Mouse (Mus musculus) heart, adult 2 months (tissue): ENCODE data around the gene Cdk4.

Experiments
- CTCF ChIP-seq: fragments of 200-600 bp; IDR thresholded peaks from 2 replicates; pipeline ENCODE4 v1.8.1; 2022; ENCODE audit warnings: antibody characterized with exemption, mild to moderate bottlenecking, moderate library complexity
- EP300 ChIP-seq: fragments of 200-500 bp; IDR thresholded peaks from 2 replicates; pipeline ENCODE4 v1.6.1; 2011; ENCODE audit warnings: low read depth, low read length, control low read depth; ENCODE audit not compliant: insufficient read depth
- POLR2A ChIP-seq: fragments of 200-500 bp; IDR thresholded peaks from 2 replicates; pipeline ENCODE4 v1.6.1; 2011; ENCODE audit warnings: mild to moderate bottlenecking, low read depth, low read length, control low read depth; ENCODE audit not compliant: insufficient read depth

- TF ChIP-seq CTCF: peak; percentile 61
- no peak for TF ChIP-seq POLR2A
- no peak for TF ChIP-seq EP300
Measured at GRCm38 (mm10) chr10:127079665-127080391, 16.5 kb downstream of the Cdk4 start.
